Mouse (Mus musculus): ENCODE results near the gene Bhmt2. TPM values are rescaled to one million over a fixed set of nuclear protein-coding genes. Genes with fewer than 3 reads are reported as not detected.

Gene Bhmt2
- polyA plus RNA-seq, 1 experiment from 2014 or later = 0.06 TPM

Other genes starting within 250 kb of the Bhmt2 start
- 8.0 and 9.7 TPM in 2 replicates for gene Jmy, start 174.5 kb downstream of the Bhmt2 start, polyA plus RNA-seq (2015; fragmentation: Nextera tagmentation; extraction: Ambion mirVana)
- 0.08 and 0.28 TPM in 2 replicates for gene Bhmt, start 36.3 kb downstream of the Bhmt2 start, polyA plus RNA-seq (2015; fragmentation: Nextera tagmentation; extraction: Ambion mirVana)
- gene Dmgdh, start 131 bp upstream of the Bhmt2 start, polyA plus RNA-seq (2015; fragmentation: Nextera tagmentation; extraction: Ambion mirVana) = 0.11 and 0.12 TPM in 2 replicates
- 8.5 and 9.3 TPM in 2 replicates for gene Arsb, start 97.3 kb upstream of the Bhmt2 start, polyA plus RNA-seq (2015; fragmentation: Nextera tagmentation; extraction: Ambion mirVana)

All from midbrain, embryonic 15.5 days (tissue).